Mouse (Mus musculus): ENCODE data around the gene Bpifb4. TPM values are rescaled to one million over a fixed set of nuclear protein-coding genes. Genes with fewer than 3 reads are reported as not detected.
A peak's percentile ranks its signal among the peaks of the same experiment; 100 is the strongest.

Bpifb4 gene
- polyA plus RNA-seq, 1 experiment from 2014 or later, result not detected

DNA sequence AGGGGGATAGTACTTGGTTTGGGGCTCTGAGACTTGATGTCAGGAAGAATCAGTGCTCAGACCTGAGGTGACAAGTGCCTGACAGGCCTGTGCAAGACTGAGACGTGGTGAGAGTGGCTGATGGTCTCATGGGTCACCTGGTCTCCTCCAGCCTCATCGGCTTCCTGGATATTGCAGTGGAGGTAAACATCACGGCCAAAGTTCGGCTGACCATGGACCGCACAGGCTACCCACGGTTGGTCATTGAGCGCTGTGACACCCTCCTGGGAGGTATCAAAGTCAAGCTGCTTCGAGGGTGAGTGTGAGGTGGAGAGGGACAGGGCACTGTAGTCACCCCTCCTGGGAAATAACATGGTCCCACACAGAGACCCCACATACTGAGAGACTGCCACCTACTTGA, 6.6 kb downstream of the Bpifb4 start:
- H3K4me1 ChIP-seq, result no peaks in the 10 kb centered on the region
- H3K36me3 ChIP-seq, result no peaks in the 10 kb centered on the region
- no peaks in the 10 kb centered on the region for H3K27me3 ChIP-seq (ENCODE audit: insufficient read depth, poor library complexity, severe bottlenecking)
- H3K27ac ChIP-seq, result no peak overlapping the region
- 83% methylated on average over 8 of the region's 8 CpGs for WGBS
- H3K4me3 ChIP-seq, result no peak overlapping the region
- H3K9me3 ChIP-seq, result no peaks in the 10 kb centered on the region
- no peak for DNase-seq (ENCODE audit: low spot score)

DNA sequence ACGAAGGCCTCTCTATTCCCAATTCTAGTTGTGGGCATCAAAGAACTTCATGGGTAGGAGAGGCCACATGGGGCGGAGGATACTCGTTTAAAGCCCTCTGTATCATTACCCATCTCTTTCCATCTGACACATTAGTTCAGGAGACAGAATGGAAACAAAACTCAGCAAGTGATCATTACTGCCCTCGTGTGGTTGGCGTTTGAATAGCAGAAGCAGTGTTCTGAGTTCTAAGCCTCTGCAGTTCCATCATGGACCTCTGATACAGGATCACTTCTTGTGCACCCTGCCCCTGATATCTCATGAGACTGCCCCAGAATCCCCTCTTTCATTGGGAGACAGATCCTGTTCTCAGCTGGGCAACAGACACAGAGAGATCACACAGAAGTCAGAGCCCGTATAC, 14.9 kb downstream of the Bpifb4 start:
- Histone ChIP-seq H3K9me3 (no peaks in the 10 kb centered on the region), H3K4me3 (no peak overlapping the region), H3K4me1 (0 out of 2 replicates have a peak, but pooled peaks cover 5% of the 10 kb centered on the region), H3K27ac (no peak overlapping the region), H3K27me3 (ENCODE audit: insufficient read depth, poor library complexity, severe bottlenecking) (no peaks in the 10 kb centered on the region), H3K36me3 (no peaks in the 10 kb centered on the region)
- DNase-seq (ENCODE audit: low spot score), result no peak
- 28% methylated on average over 6 of the region's 6 CpGs for WGBS

DNA sequence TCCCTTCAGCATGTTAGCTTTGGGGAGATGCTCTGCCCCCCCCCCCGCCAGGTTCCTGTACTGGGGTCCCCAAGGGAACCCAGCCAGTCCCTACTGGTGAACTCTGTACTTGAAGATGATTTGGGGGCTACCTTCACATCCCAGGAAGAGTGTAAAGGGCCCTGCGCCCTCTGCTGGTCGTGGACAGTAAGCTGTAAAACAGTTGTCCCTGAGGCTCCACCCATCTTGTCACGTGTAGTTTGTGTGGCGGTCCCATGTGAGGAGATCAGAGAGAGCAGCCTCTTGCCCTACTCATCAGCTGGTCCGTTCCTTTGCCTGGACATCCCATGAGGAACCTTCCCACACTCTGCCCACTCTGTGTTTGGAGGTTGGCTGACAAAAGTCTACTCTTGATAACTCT, 15.8 kb downstream of the Bpifb4 start:
- WGBS, result 9% methylated on average over 6 of the region's 6 CpGs
- H3K36me3 ChIP-seq, result no peaks in the 10 kb centered on the region
- H3K9me3 ChIP-seq, result no peaks in the 10 kb centered on the region
- no peak overlapping the region for H3K27ac ChIP-seq
- 0 out of 2 replicates have a peak, but pooled peaks cover 5% of the 10 kb centered on the region for H3K4me1 ChIP-seq
- peak overlapping the region; percentile 29; the same call in 1 of the 2 replicates for H3K4me3 ChIP-seq
- peak; percentile 84 for DNase-seq (ENCODE audit: low spot score)
- no peaks in the 10 kb centered on the region for H3K27me3 ChIP-seq (ENCODE audit: insufficient read depth, poor library complexity, severe bottlenecking)

DNA sequence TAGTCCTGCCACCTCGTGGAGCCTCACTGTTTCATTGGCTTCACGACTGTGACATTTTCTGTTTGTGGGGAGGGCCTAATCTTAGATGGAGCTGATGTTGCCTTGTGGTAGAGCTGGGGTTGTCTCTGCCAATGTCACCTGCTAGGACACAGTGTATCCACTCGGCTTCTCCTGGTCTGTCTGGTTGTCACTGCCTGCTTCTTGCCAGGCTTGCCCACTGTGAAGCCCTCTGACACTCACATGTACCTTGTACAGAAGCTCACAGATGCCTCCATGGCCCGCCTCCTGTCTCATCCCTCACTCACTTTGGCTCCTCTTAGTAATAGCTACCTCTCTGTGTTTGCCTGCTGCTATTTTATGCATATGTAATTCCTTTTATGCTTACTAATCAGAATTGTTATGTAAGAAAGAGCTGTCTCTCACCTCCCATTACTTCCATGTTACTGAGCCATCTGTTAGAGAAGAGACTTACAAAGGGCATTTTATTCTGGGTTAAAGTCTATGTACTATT, 24.9 kb downstream of the Bpifb4 start:
- Histone ChIP-seq H3K9me3 (no peaks in the 10 kb centered on the region), H3K4me1 (no peaks in the 10 kb centered on the region), H3K27ac (no peak overlapping the region), H3K36me3 (no peaks in the 10 kb centered on the region), H3K27me3 (ENCODE audit: insufficient read depth, poor library complexity, severe bottlenecking) (no peaks in the 10 kb centered on the region), H3K4me3 (no peak overlapping the region)
- WGBS, result 57% methylated on average over 4 of the region's 4 CpGs
- DNase-seq (ENCODE audit: low spot score), result no peak

DNA sequence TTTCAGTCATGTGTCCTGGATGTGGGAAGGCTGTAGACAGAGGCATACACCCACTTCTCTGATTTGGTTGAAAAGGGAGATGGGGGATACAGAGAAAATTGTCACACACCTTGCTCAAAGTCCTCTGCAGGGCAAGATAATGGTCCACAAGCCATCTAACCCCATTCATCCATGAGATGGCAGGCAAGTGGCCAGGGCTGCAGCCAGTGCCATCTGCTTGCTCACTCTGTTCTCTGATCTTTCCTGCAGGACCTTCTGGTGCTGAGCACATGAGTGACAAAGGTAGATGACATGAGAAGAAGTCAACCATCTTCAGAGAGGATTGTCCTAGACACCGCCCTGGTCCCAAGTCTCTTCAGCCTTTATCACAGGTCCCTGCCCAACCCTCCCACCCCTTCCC, 25.3 kb downstream of the Bpifb4 start:
- Histone ChIP-seq H3K27ac (no peak overlapping the region), H3K4me3 (no peak overlapping the region), H3K27me3 (ENCODE audit: insufficient read depth, poor library complexity, severe bottlenecking) (no peaks in the 10 kb centered on the region), H3K9me3 (no peaks in the 10 kb centered on the region), H3K36me3 (no peaks in the 10 kb centered on the region), H3K4me1 (no peaks in the 10 kb centered on the region)
- 80% methylated on average over 1 of the region's 1 CpGs for WGBS
- no peak for DNase-seq (ENCODE audit: low spot score)

DNA sequence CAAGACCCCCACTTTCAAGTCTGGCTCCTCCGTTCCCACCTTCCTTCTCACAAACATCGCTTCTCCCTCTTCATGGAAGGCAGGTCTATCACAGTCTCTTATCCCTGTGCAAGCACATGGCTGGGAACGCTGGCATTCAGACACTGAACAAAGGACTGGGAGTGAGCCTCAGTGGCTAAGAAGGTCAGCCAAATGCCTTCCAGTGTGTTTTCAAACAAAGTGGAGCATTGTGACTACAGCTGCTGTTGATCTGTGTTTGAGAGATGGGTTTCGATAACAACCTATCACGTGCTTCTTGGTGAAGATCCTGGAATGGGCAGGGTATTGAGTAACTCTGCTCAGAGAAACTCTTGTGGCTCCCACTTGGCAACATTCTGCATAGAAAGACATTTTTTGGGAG, 32.2 kb downstream of the Bpifb4 start:
- Histone ChIP-seq H3K9me3 (no peaks in the 10 kb centered on the region), H3K36me3 (no peaks in the 10 kb centered on the region), H3K4me3 (no peak overlapping the region), H3K27ac (no peak overlapping the region), H3K27me3 (ENCODE audit: insufficient read depth, poor library complexity, severe bottlenecking) (no peaks in the 10 kb centered on the region), H3K4me1 (0 out of 2 replicates have a peak, but pooled peaks cover 4% of the 10 kb centered on the region)
- WGBS, result 77% methylated on average over 5 of the region's 5 CpGs
- no peak for DNase-seq (ENCODE audit: low spot score)

DNA sequence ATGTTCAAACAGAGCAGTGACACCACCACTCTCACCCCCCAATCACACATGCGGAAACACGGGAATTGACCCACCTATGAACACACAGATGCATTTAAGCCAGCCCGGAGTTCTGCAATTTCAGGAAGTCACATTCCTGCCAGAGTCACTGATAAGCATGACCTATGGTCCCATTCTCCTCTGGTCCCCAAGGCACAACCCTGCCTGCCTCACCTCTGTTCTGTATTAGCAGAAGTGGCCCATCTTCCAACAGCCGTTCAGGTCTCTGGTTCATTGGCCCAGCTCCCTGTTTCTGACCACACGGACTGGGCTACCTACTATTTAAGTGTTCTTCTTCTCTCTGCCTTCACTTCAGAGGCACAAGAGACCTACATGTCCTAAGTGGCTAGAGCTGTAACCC, 36.6 kb downstream of the Bpifb4 start, which contains the start of gene Bpifa6:
TSS of gene Bpifa6 (plus strand) at position 364 of the 400 bp plus-strand sequence.
- DNase-seq (ENCODE audit: low spot score), result no peak
- H3K36me3 ChIP-seq, result no peaks in the 10 kb centered on the region
- no peak within 1 kb of the TSS for H3K4me3 ChIP-seq
- H3K27ac ChIP-seq, result no peak within 1 kb of the TSS
- H3K4me1 ChIP-seq, result 0 out of 2 replicates have a peak, but pooled peaks cover 4% of the 10 kb centered on the region
- no peaks in the 10 kb centered on the region for H3K27me3 ChIP-seq (ENCODE audit: insufficient read depth, poor library complexity, severe bottlenecking)
- H3K9me3 ChIP-seq, result no peaks in the 10 kb centered on the region
- 65% methylated on average over 5 of the region's 5 CpGs for WGBS

DNA sequence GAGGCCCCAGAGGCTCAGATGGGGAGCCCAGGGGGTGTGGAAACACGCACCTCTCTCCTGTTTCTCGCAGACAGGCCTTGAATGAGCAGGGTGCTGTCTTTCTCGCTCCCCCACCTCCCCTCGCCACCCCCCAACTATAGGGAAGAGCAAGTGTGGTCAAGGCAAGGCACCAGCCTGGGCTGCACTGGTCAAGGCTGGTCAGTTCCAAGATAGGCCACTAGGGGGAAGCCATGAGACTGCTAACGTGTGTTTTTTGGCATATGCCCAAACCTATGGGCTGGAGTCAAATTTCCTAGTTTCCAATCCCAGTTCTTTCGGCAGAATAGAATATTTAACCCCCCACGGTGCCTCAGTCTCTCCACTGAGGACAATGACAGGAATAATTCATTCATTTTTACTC, 57.8 kb downstream of the Bpifb4 start:
- Histone ChIP-seq H3K4me1 (no peaks in the 10 kb centered on the region), H3K36me3 (no peaks in the 10 kb centered on the region), H3K4me3 (no peak overlapping the region), H3K27me3 (ENCODE audit: insufficient read depth, poor library complexity, severe bottlenecking) (no peaks in the 10 kb centered on the region), H3K9me3 (no peaks in the 10 kb centered on the region), H3K27ac (no peak overlapping the region)
- WGBS, result 9% methylated on average over 7 of the region's 7 CpGs
- peak; percentile 79 for DNase-seq (ENCODE audit: low spot score)

DNA sequence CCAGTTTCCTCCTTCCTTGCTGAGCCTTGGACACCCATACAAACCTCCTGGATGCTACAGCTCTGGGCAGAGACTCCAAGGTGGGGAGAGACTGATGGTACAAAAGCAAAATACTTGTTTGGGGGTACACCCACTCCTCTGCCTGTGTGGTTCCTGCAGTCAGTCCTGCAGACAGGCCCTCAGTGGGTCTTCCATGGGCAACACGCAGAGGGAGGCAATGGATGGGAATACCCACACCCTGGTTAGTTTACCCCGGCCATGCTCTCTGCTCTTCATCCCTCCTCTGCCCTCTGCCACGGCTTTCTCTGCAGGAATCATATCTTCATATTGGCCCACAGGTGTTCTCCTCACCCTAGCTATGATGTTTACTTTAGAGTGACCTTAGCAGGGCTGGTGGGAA, 62.5 kb downstream of the Bpifb4 start:
- no peak for DNase-seq (ENCODE audit: low spot score)

DNA sequence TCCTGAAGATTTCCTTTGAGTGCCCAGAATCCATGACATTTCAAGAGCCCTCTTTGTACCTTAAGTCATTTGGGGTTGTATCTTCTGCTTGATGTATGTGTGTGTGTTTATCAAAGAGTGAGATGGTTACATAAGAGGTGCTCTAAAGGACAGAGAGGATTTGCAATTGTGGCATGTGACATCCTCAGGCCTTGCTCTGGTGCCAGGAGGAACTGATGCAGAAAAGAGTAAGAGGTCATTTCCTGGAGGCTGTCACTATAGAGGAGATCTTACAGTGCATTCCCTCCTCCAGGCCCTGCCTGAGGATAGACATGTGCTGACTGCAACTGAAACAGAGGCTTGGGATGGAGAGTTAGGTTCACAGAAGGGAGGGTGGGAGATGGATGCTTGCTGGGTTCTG, 63.0 kb downstream of the Bpifb4 start:
- no peak overlapping the region for H3K27ac ChIP-seq
- no peaks in the 10 kb centered on the region for H3K27me3 ChIP-seq (ENCODE audit: insufficient read depth, poor library complexity, severe bottlenecking)
- H3K4me3 ChIP-seq, result no peak overlapping the region

More for the DNA sequence above, 62.5 kb downstream of the Bpifb4 start:
- no peaks in the 10 kb centered on the region for H3K27me3 ChIP-seq (ENCODE audit: insufficient read depth, poor library complexity, severe bottlenecking)
- H3K9me3 ChIP-seq, result no peaks in the 10 kb centered on the region
- H3K4me3 ChIP-seq, result no peak overlapping the region
- H3K4me1 ChIP-seq, result no peaks in the 10 kb centered on the region
- H3K36me3 ChIP-seq, result no peaks in the 10 kb centered on the region
- H3K27ac ChIP-seq, result no peak overlapping the region
- WGBS, result 72% methylated on average over 3 of the region's 3 CpGs

DNA sequence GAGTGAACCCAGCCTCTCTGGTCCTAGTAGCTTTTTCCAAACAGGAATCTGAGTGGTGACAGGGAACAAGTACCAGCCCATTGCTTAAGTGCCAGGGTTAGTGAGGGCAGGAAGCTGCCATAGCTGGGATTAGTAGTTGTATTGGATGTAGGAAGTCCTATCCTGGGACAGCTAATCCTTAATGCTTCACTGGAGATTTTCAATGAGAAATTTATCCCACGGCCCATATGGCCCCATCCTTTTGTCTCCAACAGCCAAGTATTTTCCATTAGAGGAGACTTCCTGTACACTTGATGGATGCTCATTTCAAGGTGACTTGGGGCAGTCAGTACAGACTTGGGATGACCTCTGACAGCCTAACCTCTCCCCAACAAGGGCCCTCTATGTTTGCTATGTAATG, 66.4 kb downstream of the Bpifb4 start:
- H3K36me3 ChIP-seq, result no peaks in the 10 kb centered on the region
- no peak overlapping the region for H3K27ac ChIP-seq
- H3K4me3 ChIP-seq, result no peak overlapping the region
- no peaks in the 10 kb centered on the region for H3K4me1 ChIP-seq
- H3K9me3 ChIP-seq, result no peaks in the 10 kb centered on the region
- no peaks in the 10 kb centered on the region for H3K27me3 ChIP-seq (ENCODE audit: insufficient read depth, poor library complexity, severe bottlenecking)
- no peak for DNase-seq (ENCODE audit: low spot score)
- WGBS, result 65% methylated on average over 1 of the region's 1 CpGs

More for the DNA sequence above, 63.0 kb downstream of the Bpifb4 start:
- no peak for DNase-seq (ENCODE audit: low spot score)
- H3K9me3 ChIP-seq, result no peaks in the 10 kb centered on the region
- no peaks in the 10 kb centered on the region for H3K4me1 ChIP-seq
- H3K36me3 ChIP-seq, result no peaks in the 10 kb centered on the region

DNA sequence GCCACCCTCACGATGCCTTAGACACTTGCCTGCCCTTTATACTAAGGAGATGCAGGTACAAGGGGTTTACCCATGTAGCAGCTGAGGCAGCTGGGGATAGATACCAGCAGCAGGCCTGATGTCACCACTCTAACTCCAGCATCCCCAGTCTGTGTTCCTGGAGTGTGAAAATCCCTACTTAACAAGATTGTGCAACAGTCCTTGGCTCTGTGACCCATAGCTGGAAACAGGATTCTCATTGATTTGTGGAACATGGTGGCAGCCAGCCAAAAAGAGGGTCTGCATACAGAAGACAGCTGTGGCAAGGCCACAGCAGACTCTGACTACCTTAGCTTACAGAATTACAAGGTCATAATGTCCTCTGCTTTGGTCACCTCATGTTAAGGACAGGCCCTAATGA, 67.1 kb downstream of the Bpifb4 start:
- DNase-seq (ENCODE audit: low spot score), result no peak
- no peaks in the 10 kb centered on the region for H3K4me1 ChIP-seq
- no peak overlapping the region for H3K4me3 ChIP-seq
- no peak overlapping the region for H3K27ac ChIP-seq
- H3K27me3 ChIP-seq (ENCODE audit: insufficient read depth, poor library complexity, severe bottlenecking), result no peaks in the 10 kb centered on the region
- no peaks in the 10 kb centered on the region for H3K36me3 ChIP-seq
- no peaks in the 10 kb centered on the region for H3K9me3 ChIP-seq
- WGBS, result 74% methylated on average over 1 of the region's 1 CpGs

DNA sequence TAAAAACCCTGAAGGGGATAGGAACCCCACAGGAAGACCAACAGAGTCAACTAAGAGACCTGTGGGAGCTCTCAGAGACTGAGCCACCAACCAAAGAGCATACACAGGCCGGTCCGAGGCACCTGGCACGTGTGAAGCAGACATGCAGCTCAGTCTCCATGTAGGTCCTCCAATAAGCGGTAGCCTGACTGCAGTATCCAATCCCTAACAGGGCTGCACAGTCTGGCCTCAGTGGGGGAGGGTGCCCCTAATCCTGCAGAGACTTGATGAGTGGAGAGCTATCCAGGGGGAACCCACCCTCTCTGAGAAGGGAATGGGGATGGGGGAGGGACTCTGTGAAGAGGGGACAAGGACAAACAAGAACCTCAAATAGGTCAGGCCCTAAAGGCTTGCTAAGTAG, 67.7 kb downstream of the Bpifb4 start:
- no peak overlapping the region for H3K4me3 ChIP-seq
- DNase-seq (ENCODE audit: low spot score), result no peak
- no peaks in the 10 kb centered on the region for H3K9me3 ChIP-seq
- 77% methylated on average over 4 of the region's 4 CpGs for WGBS
- no peaks in the 10 kb centered on the region for H3K36me3 ChIP-seq
- H3K27me3 ChIP-seq (ENCODE audit: insufficient read depth, poor library complexity, severe bottlenecking), result no peaks in the 10 kb centered on the region
- no peak overlapping the region for H3K27ac ChIP-seq
- no peaks in the 10 kb centered on the region for H3K4me1 ChIP-seq

DNA sequence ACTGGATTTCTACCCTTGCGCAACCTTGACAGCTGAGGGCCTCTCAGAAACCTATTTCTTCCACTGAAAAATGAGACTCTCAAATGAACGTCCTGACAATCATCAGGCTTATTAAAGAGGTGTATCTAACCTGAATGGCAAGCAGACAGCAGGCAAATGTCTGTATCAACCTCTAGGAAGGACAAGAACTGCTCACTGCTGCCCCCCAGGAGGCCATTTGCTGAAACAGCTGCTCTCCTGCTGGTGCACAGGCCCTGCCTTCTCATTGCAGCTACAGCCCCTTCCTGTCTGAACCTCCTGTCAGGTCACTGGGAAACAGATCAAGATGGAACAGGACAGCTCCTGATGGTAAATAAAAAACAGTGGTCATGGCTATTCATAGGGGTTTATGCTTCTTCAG, 68.3 kb downstream of the Bpifb4 start:
- no peak for DNase-seq (ENCODE audit: low spot score)
- no peaks in the 10 kb centered on the region for H3K9me3 ChIP-seq
- H3K27me3 ChIP-seq (ENCODE audit: insufficient read depth, poor library complexity, severe bottlenecking), result no peaks in the 10 kb centered on the region
- H3K4me1 ChIP-seq, result no peaks in the 10 kb centered on the region
- no peak overlapping the region for H3K4me3 ChIP-seq
- no peaks in the 10 kb centered on the region for H3K36me3 ChIP-seq
- WGBS, result 69% methylated on average over 2 of the region's 2 CpGs
- no peak overlapping the region for H3K27ac ChIP-seq

Data from heart, embryonic 10.5 days (tissue).